Mouse (Mus musculus) thymus, adult 2 months (tissue): ENCODE data around the gene Ubr3.
"Not testable (repeated sequence)": the region's sequence is repeated elsewhere in the genome, so short reads cannot be mapped to it uniquely, and the experiment has no call there.

Experiments
- CTCF ChIP-seq: fragments of 200-500 bp; IDR thresholded peaks from 2 replicates; pipeline ENCODE4 v1.5.1; 2012; ENCODE audit warnings: mild to moderate bottlenecking, control low read depth, low read length, moderate library complexity, borderline replicate concordance; ENCODE audit not compliant: control insufficient read depth, poor library complexity, insufficient read depth; ENCODE audit errors: extremely low read depth
- POLR2A ChIP-seq: fragments of 200-500 bp; IDR thresholded peaks from 2 replicates; pipeline ENCODE4 v1.6.1; 2012; ENCODE audit warnings: mild to moderate bottlenecking, low read length, control low read depth, moderate library complexity; ENCODE audit not compliant: control insufficient read depth, poor library complexity, insufficient read depth; ENCODE audit errors: extremely low read depth

DNA sequence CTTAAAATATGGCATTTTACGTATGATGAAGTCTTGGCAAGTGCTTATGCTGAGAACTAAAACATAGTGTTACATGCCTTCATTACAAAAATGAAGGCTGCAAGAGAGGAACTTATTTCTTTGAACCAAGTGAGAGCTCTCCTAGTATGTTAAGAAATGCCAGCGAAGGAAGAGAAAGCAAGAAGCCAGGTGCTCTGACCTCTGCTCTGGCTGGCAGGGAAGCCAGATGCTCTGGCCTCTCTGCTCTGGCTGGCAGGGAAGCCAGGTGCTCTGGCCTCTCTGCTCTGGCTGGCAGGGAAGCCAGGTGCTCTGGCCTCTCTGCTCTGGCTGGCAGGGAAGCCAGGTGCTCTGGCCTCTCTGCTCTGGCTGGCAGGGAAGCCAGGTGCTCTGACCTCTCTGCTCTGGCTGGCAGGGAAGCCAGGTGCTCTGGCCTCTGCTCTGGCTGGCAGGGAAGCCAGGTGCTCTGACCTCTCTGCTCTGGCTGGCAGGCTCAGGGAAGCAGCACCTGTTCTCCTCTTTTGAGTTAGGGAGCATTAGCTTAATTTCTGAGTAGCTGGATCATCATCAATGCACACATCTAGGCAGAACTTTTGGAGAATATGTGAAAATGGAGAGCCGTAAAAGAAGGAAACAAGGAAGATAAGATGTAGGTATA lies 97.2 kb downstream of the Ubr3 start:
- not testable (repeated sequence) for TF ChIP-seq POLR2A, CTCF
